Mouse (Mus musculus) layer of hippocampus, adult 6 months (tissue): ENCODE measurements around the gene Hpca. TPM values are rescaled to one million over a fixed set of nuclear protein-coding genes. Genes with fewer than 3 reads are reported as not detected.

ENCODE experiments used
- long read RNA-seq, 2 experiments: library from polyadenylated mRNA; unstranded; transcript quantifications; one replicate each; pipeline ENCODE4 v2.0.0; 2019 to 2020
- polyA plus RNA-seq: library from polyadenylated mRNA; unstranded; fragments of <200 nt; fragmentation: Nextera tagmentation; gene quantifications from 2 replicates; pipeline ENCODE4 v1.2.3, GENCODE M21; 2021

Gene Hpca
- polyA plus RNA-seq: 971 and 1,027 TPM in 2 replicates
- long read RNA-seq, experiment 1, transcript Hpca-202 (3 exons, 1,666 nt): minor isoform, 139 of 1,271 reads
- long read RNA-seq, experiment 1, transcript Hpca-209 (4 exons, 1,626 nt): minor isoform, 16 of 1,271 reads
- long read RNA-seq, experiment 1, transcript Hpca-204 (6 exons, 1,847 nt): minor isoform, 26 of 1,271 reads
- long read RNA-seq, experiment 1, transcript Hpca-201 (4 exons, 1,525 nt): major isoform, 886 of 1,271 reads
- long read RNA-seq, experiment 1, partial matches to known transcripts: 42 of 1,271 reads
- long read RNA-seq, experiment 1, other reads (novel, unspliced or antisense): 143 of 1,271 reads
- long read RNA-seq, experiment 2, transcript Hpca-209 (4 exons, 1,626 nt): minor isoform, 128 of 8,692 reads
- long read RNA-seq, experiment 2, transcript Hpca-201 (4 exons, 1,525 nt): major isoform, 7,035 of 8,692 reads
- long read RNA-seq, experiment 2, transcript Hpca-204 (6 exons, 1,847 nt): minor isoform, 241 of 8,692 reads
- long read RNA-seq, experiment 2, transcript Hpca-202 (3 exons, 1,666 nt): minor isoform, 547 of 8,692 reads
- long read RNA-seq, experiment 2, partial matches to known transcripts: 270 of 8,692 reads
- long read RNA-seq, experiment 2, other reads (novel, unspliced or antisense): 316 of 8,692 reads

GRCm38 (mm10) chr4:129121569-129122086 is at the start of gene Hpca:
TSS of gene Hpca (minus strand) at chr4:129122036.

GRCm38 (mm10) chr4:129136579-129137391 is 14.9 kb upstream of the Hpca start, which contains the start of gene Fndc5:
TSS of gene Fndc5 (plus strand) at chr4:129136999.

GRCm38 (mm10) chr4:129105356-129105755 is 16.5 kb downstream of the Hpca start, which contains the start of gene Tmem54:
TSS of gene Tmem54 (plus strand) at chr4:129105548.

Other genes starting within 250 kb of the Hpca start
- gene Trim62, start 238.5 kb downstream of the Hpca start, polyA plus RNA-seq: 4.8 and 7.2 TPM in 2 replicates
- 5.8 and 6.2 TPM in 2 replicates for gene Azin2, start 159.6 kb downstream of the Hpca start, polyA plus RNA-seq
- gene Ak2, start 130.1 kb downstream of the Hpca start, polyA plus RNA-seq: 30.3 and 35.0 TPM in 2 replicates
- 4.0 and 5.0 TPM in 2 replicates for gene Rnf19b, start 63.8 kb downstream of the Hpca start, polyA plus RNA-seq
- not detected in 2 replicates for gene Tmem54, start 16.5 kb downstream of the Hpca start, polyA plus RNA-seq
- 11.0 and 11.6 TPM in 2 replicates for gene Fndc5, start 15.0 kb upstream of the Hpca start, polyA plus RNA-seq
- gene S100pbp, start 67.7 kb upstream of the Hpca start, polyA plus RNA-seq: 7.7 and 9.4 TPM in 2 replicates
- 57.2 and 58.5 TPM in 2 replicates for gene Yars, start 67.7 kb upstream of the Hpca start, polyA plus RNA-seq
- 3.5 and 6.9 TPM in 2 replicates for gene C77080, start 139.4 kb upstream of the Hpca start, polyA plus RNA-seq
- 0.35 and 0.41 TPM in 2 replicates for gene Sync, start 165.6 kb upstream of the Hpca start, polyA plus RNA-seq
- gene Rbbp4, start 213.3 kb upstream of the Hpca start, polyA plus RNA-seq: 44.3 and 45.5 TPM in 2 replicates
- gene Zbtb8os, start 213.7 kb upstream of the Hpca start, polyA plus RNA-seq: 65.1 and 79.8 TPM in 2 replicates